Mouse (Mus musculus): Measurements from ENCODE around the gene Olfr1406. TPM values are rescaled to one million over a fixed set of nuclear protein-coding genes. Genes with fewer than 3 reads are reported as not detected.

Olfr1406 gene
- not detected for polyA plus RNA-seq (2017; shearing (Covaris generic))

DNA sequence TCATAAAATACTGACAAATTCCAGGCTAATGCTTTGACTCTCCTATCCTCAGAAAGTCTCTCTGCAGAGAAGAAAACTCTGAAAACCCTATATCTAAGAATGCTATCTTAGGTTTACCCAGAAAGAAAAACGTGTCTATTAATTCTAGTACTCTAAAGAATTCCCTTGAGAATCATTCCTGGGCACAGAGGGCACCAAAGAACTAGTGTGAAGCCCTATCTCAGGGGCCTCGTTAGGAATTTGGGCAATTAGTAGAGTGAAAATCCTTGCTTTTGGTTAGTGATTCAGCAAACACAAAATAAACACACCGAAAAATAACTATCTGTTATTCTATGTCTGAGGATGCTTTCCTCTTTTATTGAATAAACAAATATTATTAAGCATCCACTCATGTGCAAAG lies at the start of gene Olfr1406:
Olfr1406 (minus strand) TSS at position 101 of the 400 bp plus-strand sequence.

DNA sequence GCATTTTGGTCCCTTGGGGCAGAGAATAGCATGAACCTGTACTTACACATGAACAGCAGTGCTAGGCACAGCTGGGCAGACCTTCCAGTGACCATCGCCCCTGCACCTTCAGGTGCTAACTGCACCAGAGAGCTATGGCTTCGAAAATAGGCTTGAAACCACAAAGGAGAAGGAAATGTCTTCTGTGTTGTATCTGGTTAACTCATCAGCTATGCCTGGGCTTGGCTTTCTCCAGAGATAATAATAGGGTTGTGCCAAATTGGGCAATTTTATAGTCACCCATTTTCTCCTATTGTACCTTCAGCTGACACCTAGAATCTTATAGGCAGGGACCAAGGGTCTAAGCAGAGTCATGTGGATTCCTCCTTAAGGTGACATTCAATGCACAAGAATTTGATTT lies 36.6 kb upstream of the Olfr1406 start, which contains the start of gene Fcer1a:
Fcer1a (minus strand) TSS at position 134 of the 400 bp plus-strand sequence.

DNA sequence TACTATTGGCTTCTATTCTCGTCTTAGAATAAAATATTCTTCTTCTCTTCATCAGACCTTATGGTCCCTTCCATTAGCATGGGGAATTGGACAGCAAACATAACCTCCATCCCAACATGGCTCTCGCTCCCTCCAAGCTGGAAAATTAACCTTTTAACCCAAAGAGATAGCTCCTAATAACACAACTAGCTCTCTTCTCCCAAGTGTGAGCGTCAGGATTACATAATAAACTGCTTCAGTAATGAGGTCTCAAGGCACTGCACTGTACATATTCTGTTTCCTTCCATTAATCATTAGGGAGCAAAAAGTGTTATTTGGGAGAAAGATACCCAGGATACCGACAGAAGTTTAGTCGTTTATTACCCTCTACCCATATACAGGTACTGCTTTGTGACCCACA lies 21.7 kb upstream of the Olfr1406 start, which contains the start of gene Olfr1404:
Olfr1404 (plus strand) TSS at position 301 of the 400 bp plus-strand sequence.

DNA sequence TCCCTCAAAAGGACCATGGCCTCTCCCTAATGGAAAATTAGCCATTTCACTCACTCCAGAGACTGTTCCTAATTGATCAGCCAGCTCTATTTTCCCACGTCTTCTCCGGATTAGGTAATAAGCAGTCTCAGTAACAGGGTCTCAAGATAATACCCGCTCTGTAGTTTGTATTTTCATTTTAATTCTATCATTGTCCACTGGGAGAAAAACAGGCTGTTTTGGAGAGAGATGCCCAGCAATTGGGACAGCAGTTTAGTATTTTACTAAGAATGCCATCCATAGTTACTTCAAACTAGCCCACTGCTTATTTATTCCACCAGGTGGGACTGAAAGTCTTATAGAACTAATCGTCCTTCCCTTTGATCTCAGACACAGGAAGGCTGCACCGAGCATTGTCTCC lies 7.1 kb upstream of the Olfr1406 start, which contains the start of gene Olfr218:
Olfr218 (plus strand) TSS at position 301 of the 400 bp plus-strand sequence.

DNA sequence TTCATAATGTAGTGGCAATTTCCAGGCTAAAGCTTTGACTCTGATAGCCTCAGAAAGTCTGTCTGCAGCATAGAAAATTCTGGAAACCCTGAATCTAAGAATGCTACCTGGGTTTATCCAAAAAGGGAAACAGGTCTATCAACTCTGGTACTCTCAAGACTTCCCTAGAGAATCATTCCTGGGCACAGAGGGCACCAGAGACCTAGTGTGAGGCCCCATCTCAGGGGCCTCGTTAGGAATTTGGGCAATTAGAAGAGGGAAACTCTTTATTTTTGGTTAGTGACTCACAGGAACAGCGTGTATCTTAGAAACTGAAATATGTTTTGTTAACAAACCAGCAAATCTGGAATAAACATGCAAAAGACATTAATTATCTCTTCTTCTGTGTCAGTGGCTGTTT lies 53.2 kb downstream of the Olfr1406 start, which contains the start of gene Olfr1408:
Olfr1408 (minus strand) TSS at position 101 of the 400 bp plus-strand sequence.

Other genes starting within 250 kb of the Olfr1406 start
- not detected for gene Olfr16, start 240.2 kb downstream of the Olfr1406 start, polyA plus RNA-seq (2017; shearing (Covaris generic))
- not detected for gene Olfr1408, start 53.3 kb downstream of the Olfr1406 start, polyA plus RNA-seq (2017; shearing (Covaris generic))
- not detected for gene Olfr218, start 7.2 kb upstream of the Olfr1406 start, polyA plus RNA-seq (2017; shearing (Covaris generic))
- not detected for gene Olfr1404, start 21.8 kb upstream of the Olfr1406 start, polyA plus RNA-seq (2017; shearing (Covaris generic))
- gene Fcer1a, start 36.6 kb upstream of the Olfr1406 start, polyA plus RNA-seq (2017; shearing (Covaris generic)): not detected
- not detected for gene Olfr418, start 75.4 kb upstream of the Olfr1406 start, polyA plus RNA-seq (2017; shearing (Covaris generic))
- gene Mptx2, start 87.1 kb upstream of the Olfr1406 start, polyA plus RNA-seq (2017; shearing (Covaris generic)): not detected
- gene Ackr1, start 143.1 kb upstream of the Olfr1406 start, polyA plus RNA-seq (2017; shearing (Covaris generic)): not detected
- 39.1 TPM for gene Aim2, start 160.2 kb upstream of the Olfr1406 start, polyA plus RNA-seq (2017; shearing (Covaris generic))
- not detected for gene Cadm3, start 177.1 kb upstream of the Olfr1406 start, polyA plus RNA-seq (2017; shearing (Covaris generic))

Measured in naive thymus-derived CD4-positive, alpha-beta T cell, adult 5 months (primary cell).